Mouse (Mus musculus) myocyte (in vitro differentiated cells): ENCODE measurements around the gene Tenm4. TPM values are rescaled to one million over a fixed set of nuclear protein-coding genes. Genes with fewer than 3 reads are reported as not detected.

ENCODE experiments used
- H3K27me3 ChIP-seq: one replicate; pipeline ENCODE4 v1.6.1; 2011; ENCODE audit not compliant: control insufficient read depth, insufficient read depth, insufficient read length
- H3K36me3 ChIP-seq: one replicate; pipeline ENCODE4 v1.6.1; 2011; ENCODE audit not compliant: control insufficient read depth, insufficient read depth
- H3K4me2 ChIP-seq: one replicate; pipeline ENCODE4 v1.6.1; 2011; ENCODE audit warnings: low read depth, control low read depth
- H3K4me3 ChIP-seq: one replicate; pipeline ENCODE4 v1.5.1; 2011; ENCODE audit warnings: mild to moderate bottlenecking, control low read depth, moderate library complexity
- H3K79me2 ChIP-seq: one replicate; pipeline ENCODE4 v1.6.1; 2011; ENCODE audit not compliant: control insufficient read depth, insufficient read depth
- H3ac ChIP-seq: one replicate; pipeline ENCODE4 v1.6.1; 2011; ENCODE audit not compliant: control insufficient read depth, insufficient read length
- CEBPB ChIP-seq: IDR thresholded peaks from 2 replicates; pipeline ENCODE4 v1.6.1; 2011; ENCODE audit warnings: mild to moderate bottlenecking, moderate library complexity; ENCODE audit not compliant: poor library complexity, insufficient read depth, severe bottlenecking
- E2F4 ChIP-seq: IDR thresholded peaks from one replicate; pipeline ENCODE4 v1.6.1; 2011; ENCODE audit warnings: mild to moderate bottlenecking, control low read depth, moderate library complexity; ENCODE audit not compliant: insufficient read depth
- MAX ChIP-seq: IDR thresholded peaks from one replicate; pipeline ENCODE4 v1.6.1; 2011; ENCODE audit warnings: low read depth, mild to moderate bottlenecking, control low read depth
- MYOD1 ChIP-seq, 3 experiments: IDR thresholded peaks; one replicate each; pipeline ENCODE4 v1.6.1; 2011; ENCODE audit warnings: control low read depth in 2 of 3, low read depth in 2 of 3, mild to moderate bottlenecking in 2 of 3, moderate library complexity in 1 of 3; ENCODE audit not compliant: insufficient read length in 2 of 3, control insufficient read depth in 1 of 3
- MYOG ChIP-seq, 3 experiments: IDR thresholded peaks; one replicate each; pipeline ENCODE4 v1.6.1; 2011; ENCODE audit warnings: control low read depth in 2 of 3, low read depth in 2 of 3, mild to moderate bottlenecking in 2 of 3; ENCODE audit not compliant: insufficient read length in 2 of 3, control insufficient read depth in 1 of 3, insufficient read depth in 1 of 3
- POLR2A ChIP-seq: IDR thresholded peaks from one replicate; pipeline ENCODE4 v1.6.1; 2011; ENCODE audit warnings: low read depth, mild to moderate bottlenecking, control low read depth, moderate library complexity; ENCODE audit not compliant: insufficient read length
- POLR2AphosphoS2 ChIP-seq: IDR thresholded peaks from one replicate; pipeline ENCODE4 v1.6.1; 2011; ENCODE audit warnings: low read depth, control low read depth; ENCODE audit not compliant: insufficient read length
- REST ChIP-seq: IDR thresholded peaks from one replicate; pipeline ENCODE4 v1.6.1; 2011; ENCODE audit warnings: mild to moderate bottlenecking, control low read depth, moderate library complexity; ENCODE audit not compliant: insufficient read depth, insufficient read length
- SRF ChIP-seq: IDR thresholded peaks from one replicate; pipeline ENCODE4 v1.6.1; 2011; ENCODE audit warnings: low read depth; ENCODE audit not compliant: control insufficient read depth, insufficient read length
- TCF12 ChIP-seq: IDR thresholded peaks from one replicate; pipeline ENCODE4 v1.6.1; 2011; ENCODE audit warnings: mild to moderate bottlenecking, control low read depth; ENCODE audit not compliant: poor library complexity, insufficient read depth, severe bottlenecking
- TCF3 ChIP-seq: IDR thresholded peaks from one replicate; pipeline ENCODE4 v1.6.1; 2011; ENCODE audit warnings: low read depth, control low read depth; ENCODE audit not compliant: insufficient read length
- USF1 ChIP-seq: IDR thresholded peaks from one replicate; pipeline ENCODE4 v1.6.1; 2011; ENCODE audit warnings: low read depth, mild to moderate bottlenecking, control low read depth, moderate library complexity
- polyA plus RNA-seq: library from polyadenylated mRNA; unstranded; fragments of >200 nt; fragmentation: generic; extraction: Trizol; gene quantifications from one replicate; pipeline ENCODE4 v1.2.1, GENCODE M21; 2012; ENCODE audit warnings: missing spikeins

Gene Tenm4
- polyA plus RNA-seq, 1 experiment: 10.9 TPM

DNA sequence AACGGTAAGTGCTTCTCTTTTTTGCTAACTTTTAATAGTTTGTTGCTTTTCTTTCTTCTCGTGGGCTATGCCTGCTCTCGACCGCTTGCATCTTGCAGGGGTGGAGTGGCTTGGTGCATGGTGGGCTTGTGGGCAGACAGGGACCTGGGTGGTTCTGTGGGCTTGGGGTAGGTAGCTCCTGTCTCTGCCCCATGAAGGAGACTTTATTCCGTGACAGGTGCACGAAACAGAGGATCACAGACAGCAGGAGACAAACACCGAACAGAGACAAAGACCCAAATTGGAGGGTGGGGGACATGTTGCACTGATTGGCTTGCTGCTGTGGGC is 473.1 kb downstream of the Tenm4 start:
- no peak overlapping the region for H3ac ChIP-seq
- no peak overlapping the region for H3K4me2 ChIP-seq
- H3K36me3 ChIP-seq: no peaks in the 10 kb centered on the region
- H3K4me3 ChIP-seq: no peak overlapping the region
- TF ChIP-seq USF1 (no peak), TCF3 (no peak), POLR2AphosphoS2 (no peak), REST (no peak), SRF (no peak), TCF12 (no peak), MAX (no peak), MYOD1 (IDR thresholded peaks at IDR 0.05; ENCODE audit: control insufficient read depth in 1 of 3, insufficient read length in 2 of 3, low read depth in 2 of 3) (no peak), CEBPB (no peak), POLR2A (no peak), E2F4 (no peak), MYOG (IDR thresholded peaks at IDR 0.05; ENCODE audit: control insufficient read depth in 1 of 3, insufficient read depth in 1 of 3, insufficient read length in 2 of 3, low read depth in 2 of 3) (no peak)
- H3K79me2 ChIP-seq: no peaks in the 10 kb centered on the region
- H3K27me3 ChIP-seq: no peaks in the 10 kb centered on the region

DNA sequence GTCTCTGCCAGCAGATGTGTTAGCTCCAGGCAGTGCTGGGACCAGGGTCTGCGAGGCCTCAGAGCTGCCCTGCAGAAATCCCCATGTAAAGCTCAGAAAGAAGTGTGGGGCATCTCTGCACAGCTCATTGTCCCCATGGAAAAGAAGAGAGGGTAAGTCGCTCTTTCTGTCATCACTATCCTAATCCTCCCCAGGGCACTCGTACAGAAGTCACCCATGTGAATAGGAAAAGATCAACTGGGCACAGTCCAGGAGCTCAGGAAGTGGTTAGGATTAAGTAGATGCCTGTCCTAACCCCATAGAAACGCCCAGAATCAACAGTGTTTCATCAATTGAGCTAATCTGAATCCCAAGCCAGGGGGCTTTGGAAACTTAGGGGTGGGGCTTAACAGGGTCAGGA is 476.6 kb downstream of the Tenm4 start:
- no peak overlapping the region for H3K4me2 ChIP-seq

DNA sequence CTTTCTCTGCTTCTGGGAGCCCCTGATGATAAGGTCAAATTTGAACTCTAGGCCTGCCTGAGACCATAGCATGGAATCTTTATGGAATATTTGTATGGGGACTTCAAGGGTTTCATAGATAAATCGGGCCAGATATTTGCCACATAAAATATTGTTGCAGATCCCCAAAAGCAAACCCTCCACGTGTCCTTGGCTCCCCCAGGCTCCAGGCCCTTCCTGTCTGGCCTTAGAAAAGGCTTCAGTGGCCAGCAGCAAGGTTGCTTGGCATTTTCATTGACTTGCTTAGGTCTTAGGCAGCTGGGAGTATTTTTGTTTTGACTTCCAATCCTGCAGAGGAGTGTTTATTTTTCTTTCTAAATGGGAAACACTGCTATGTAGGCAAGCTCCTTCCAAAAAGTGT is 477.6 kb downstream of the Tenm4 start:
- TF ChIP-seq USF1 (no peak), TCF3 (no peak), POLR2A (no peak), POLR2AphosphoS2 (no peak), SRF (no peak), MAX (no peak), E2F4 (no peak), REST (no peak), TCF12 (no peak), MYOD1 (IDR thresholded peaks at IDR 0.05; ENCODE audit: control insufficient read depth in 1 of 3, insufficient read length in 2 of 3, low read depth in 2 of 3) (no peak), CEBPB (no peak), MYOG (IDR thresholded peaks at IDR 0.05; ENCODE audit: control insufficient read depth in 1 of 3, insufficient read depth in 1 of 3, insufficient read length in 2 of 3, low read depth in 2 of 3) (no peak)
- H3K4me2 ChIP-seq: no peak overlapping the region
- no peak overlapping the region for H3K4me3 ChIP-seq
- H3K27me3 ChIP-seq: no peaks in the 10 kb centered on the region
- no peak overlapping the region for H3ac ChIP-seq
- no peaks in the 10 kb centered on the region for H3K36me3 ChIP-seq
- H3K79me2 ChIP-seq: no peaks in the 10 kb centered on the region

More for the DNA sequence above, 476.6 kb downstream of the Tenm4 start:
- TF ChIP-seq E2F4 (no peak), POLR2A (no peak), POLR2AphosphoS2 (no peak), REST (no peak), MAX (no peak)
- no peaks in the 10 kb centered on the region for H3K36me3 ChIP-seq
- H3K79me2 ChIP-seq: no peaks in the 10 kb centered on the region
- H3K27me3 ChIP-seq: no peaks in the 10 kb centered on the region
- no peak overlapping the region for H3ac ChIP-seq
- H3K4me3 ChIP-seq: no peak overlapping the region

GRCm38 (mm10) chr7:96649171-96649570 is 478.1 kb downstream of the Tenm4 start:
- Histone ChIP-seq H3K4me3 (no peak overlapping the region), H3K27me3 (no peaks in the 10 kb centered on the region), H3ac (no peak overlapping the region), H3K79me2 (no peaks in the 10 kb centered on the region), H3K36me3 (no peaks in the 10 kb centered on the region), H3K4me2 (no peak overlapping the region)
- TF ChIP-seq TCF12 (no peak), TCF3 (no peak), SRF (no peak), E2F4 (no peak), POLR2AphosphoS2 (no peak), MYOD1 (IDR thresholded peaks at IDR 0.05; ENCODE audit: control insufficient read depth in 1 of 3, insufficient read length in 2 of 3, low read depth in 2 of 3) (no peak), MYOG (IDR thresholded peaks at IDR 0.05; ENCODE audit: control insufficient read depth in 1 of 3, insufficient read depth in 1 of 3, insufficient read length in 2 of 3, low read depth in 2 of 3) (no peak), USF1 (no peak), POLR2A (no peak), MAX (no peak), REST (no peak), CEBPB (no peak)

DNA sequence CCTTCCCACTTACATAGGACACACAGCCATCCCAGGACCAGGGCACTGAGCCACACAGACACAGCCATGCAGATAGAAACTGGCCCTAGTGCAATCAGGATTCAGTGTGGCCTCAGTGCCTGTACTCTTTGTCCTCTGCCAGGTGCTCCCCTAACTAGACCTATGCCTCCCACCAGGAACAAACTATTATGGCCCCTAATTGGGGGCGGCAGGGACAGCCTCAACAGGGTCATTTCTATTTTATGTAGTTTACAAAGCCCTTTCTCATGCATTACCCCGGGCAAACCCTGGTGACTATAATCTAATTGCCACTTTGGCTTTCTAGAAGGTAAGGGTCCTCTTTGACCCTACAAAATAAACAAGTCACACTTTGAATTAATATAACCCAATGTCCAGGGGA is 479.4 kb downstream of the Tenm4 start:
- TF ChIP-seq SRF (no peak), POLR2A (no peak), USF1 (no peak), TCF12 (no peak), POLR2AphosphoS2 (no peak), REST (no peak), CEBPB (no peak), TCF3 (no peak), MYOD1 (IDR thresholded peaks at IDR 0.05; ENCODE audit: control insufficient read depth in 1 of 3, insufficient read length in 2 of 3, low read depth in 2 of 3) (no peak), MAX (no peak), MYOG (IDR thresholded peaks at IDR 0.05; ENCODE audit: control insufficient read depth in 1 of 3, insufficient read depth in 1 of 3, insufficient read length in 2 of 3, low read depth in 2 of 3) (no peak), E2F4 (no peak)
- Histone ChIP-seq H3K36me3 (no peaks in the 10 kb centered on the region), H3ac (no peak overlapping the region), H3K79me2 (no peaks in the 10 kb centered on the region), H3K4me3 (no peak overlapping the region), H3K4me2 (no peak overlapping the region), H3K27me3 (no peaks in the 10 kb centered on the region)
